Mouse (Mus musculus) limb, embryonic 10.5 days (tissue): ENCODE data around the gene Ambra1. TPM values are rescaled to one million over a fixed set of nuclear protein-coding genes. Genes with fewer than 3 reads are reported as not detected.

ENCODE experiments used
- DNase-seq: peaks from one replicate; pipeline ENCODE4 v3.0.0-alpha.2; 2017; ENCODE audit warnings: low spot score
- H3K27ac ChIP-seq: fragments of 300-500 bp; sonication (generic); 2 replicates; pipeline ENCODE4 v1.5.1; 2016; ENCODE audit warnings: mild to moderate bottlenecking
- H3K27me3 ChIP-seq: fragments of 300-500 bp; sonication (generic); 2 replicates; pipeline ENCODE4 v1.6.1; 2016; ENCODE audit warnings: low read depth, mild to moderate bottlenecking; ENCODE audit not compliant: poor library complexity, severe bottlenecking
- H3K36me3 ChIP-seq: fragments of 300-500 bp; sonication (generic); 2 replicates; pipeline ENCODE4 v1.6.1; 2016; ENCODE audit warnings: mild to moderate bottlenecking, moderate library complexity
- H3K4me1 ChIP-seq: fragments of 300-500 bp; sonication (generic); 2 replicates; pipeline ENCODE4 v1.6.1; 2016
- H3K4me3 ChIP-seq: fragments of 300-500 bp; sonication (generic); 2 replicates; pipeline ENCODE4 v1.5.1; 2016; ENCODE audit warnings: mild to moderate bottlenecking, moderate library complexity
- H3K9me3 ChIP-seq: fragments of 300-500 bp; sonication (generic); replicated peaks from 2 replicates; pipeline ENCODE4 v1.6.1; 2016; ENCODE audit warnings: mild to moderate bottlenecking
- WGBS: fragments of 180-500 bp; shearing (Covaris S2); methylation state at CpG from one replicate; pipeline ENCODE4 v1.1.7; 2016; 5-methylcytosine and 5-hydroxymethylcytosine counted together
- microRNA-seq: library from miRNA; unstranded; fragments of <30 nt; microRNA quantifications from one replicate; pipeline ENCODE4, GENCODE M21; 2017
- polyA plus RNA-seq: library from polyadenylated mRNA; unstranded; fragments of >200 nt; fragmentation: Nextera tagmentation; extraction: Ambion mirVana; gene quantifications from 2 replicates; pipeline ENCODE4 v1.2.1, GENCODE M21; 2016

The Ambra1 gene
- polyA plus RNA-seq, 1 experiment from 2014 or later, result 24.5 TPM

- Histone ChIP-seq H3K27ac (peak overlapping the region; percentile 86), H3K36me3 (peaks cover 4% of the 10 kb centered on the region; the same call in 1 of the 2 replicates), H3K4me1 (peaks cover 64% of the 10 kb centered on the region), H3K27me3 (peaks cover 8% of the 10 kb centered on the region), H3K9me3 (no peaks in the 10 kb centered on the region), H3K4me3 (peak overlapping the region; percentile 76)
- WGBS, result 5% methylated on average over 20 of the region's 20 CpGs
- DNase-seq, result no peak
Measured at GRCm38 (mm10) chr2:91965417-91965816, 235.5 kb downstream of the Ambra1 start.

GRCm38 (mm10) chr2:91966367-91966766 lies 236.4 kb downstream of the Ambra1 start:
- no peak for DNase-seq
- no peak overlapping the region for H3K27ac ChIP-seq
- no peak overlapping the region for H3K4me3 ChIP-seq
- no peaks in the 10 kb centered on the region for H3K9me3 ChIP-seq
- peaks cover 63% of the 10 kb centered on the region for H3K4me1 ChIP-seq
- no peaks in the 10 kb centered on the region for H3K36me3 ChIP-seq
- 77% methylated on average over 5 of the region's 5 CpGs for WGBS
- peaks cover 17% of the 10 kb centered on the region for H3K27me3 ChIP-seq

- Histone ChIP-seq H3K27me3 (peaks cover 33% of the 10 kb centered on the region), H3K36me3 (no peaks in the 10 kb centered on the region), H3K4me3 (no peak overlapping the region), H3K9me3 (no peaks in the 10 kb centered on the region), H3K27ac (peak overlapping the region; percentile 87), H3K4me1 (peaks cover 63% of the 10 kb centered on the region)
- DNase-seq, result no peak
- WGBS, result 56% methylated on average over 11 of the region's 11 CpGs
Measured at GRCm38 (mm10) chr2:91967962-91968361, 238.0 kb downstream of the Ambra1 start.

Small RNAs within 50 kb of the gene (microRNA-seq; reads per million reads assigned to microRNA genes)
- gene Mir6999, result not detected

Other genes starting within 250 kb of the Ambra1 start
- 109 and 127 TPM in 2 replicates for gene Ckap5, start 203.4 kb upstream of the Ambra1 start, polyA plus RNA-seq
- gene F2, start 93.7 kb upstream of the Ambra1 start, polyA plus RNA-seq, result not detected in 2 replicates
- gene Zfp408, start 80.3 kb upstream of the Ambra1 start, polyA plus RNA-seq, result 11.3 and 12.8 TPM in 2 replicates
- gene Arhgap1, start 80.3 kb upstream of the Ambra1 start, polyA plus RNA-seq, result 72.1 and 75.0 TPM in 2 replicates
- gene Atg13, start 19.6 kb upstream of the Ambra1 start, polyA plus RNA-seq, result 24.9 and 29.7 TPM in 2 replicates
- 22.8 and 27.0 TPM in 2 replicates for gene Harbi1, start 19.3 kb upstream of the Ambra1 start, polyA plus RNA-seq
- 0.67 and 0.76 TPM in 2 replicates for gene Chrm4, start 197.1 kb downstream of the Ambra1 start, polyA plus RNA-seq
- gene Mdk, start 202.2 kb downstream of the Ambra1 start, polyA plus RNA-seq, result 2,617 and 2,689 TPM in 2 replicates
- 0.33 and 0.56 TPM in 2 replicates for gene Gm9821, start 215.6 kb downstream of the Ambra1 start, polyA plus RNA-seq
- gene Dgkz, start 245.7 kb downstream of the Ambra1 start, polyA plus RNA-seq, result 57.3 and 59.9 TPM in 2 replicates